Mouse (Mus musculus) R1 (cell line): ENCODE measurements around the gene Npas2.

Experiments
- DNase-seq: peaks from one replicate; pipeline ENCODE4 v3.0.0-alpha.2; 2018; ENCODE audit warnings: low read depth, low spot score

Npas2 gene

GRCm38 (mm10) chr1:39332456-39332855, 138.9 kb downstream of the Npas2 start:
- no peak for DNase-seq

- DNase-seq: peak; percentile 56
These were observed 142.1 kb downstream of the Npas2 start for GRCm38 (mm10) chr1:39335561-39336196.

GRCm38 (mm10) chr1:39336788-39337187, 143.3 kb downstream of the Npas2 start:
- DNase-seq: no peak

GRCm38 (mm10) chr1:39338831-39339230, 145.3 kb downstream of the Npas2 start:
- DNase-seq: no peak

GRCm38 (mm10) chr1:39339455-39339854, 145.9 kb downstream of the Npas2 start:
- DNase-seq: no peak

- no peak for DNase-seq
These were observed 146.6 kb downstream of the Npas2 start for GRCm38 (mm10) chr1:39340156-39340555.

GRCm38 (mm10) chr1:39340647-39341046, 147.1 kb downstream of the Npas2 start:
- peak; percentile 69 for DNase-seq

- DNase-seq: no peak
These were observed 148.3 kb downstream of the Npas2 start for GRCm38 (mm10) chr1:39341807-39342206.

- no peak for DNase-seq
These were observed 149.7 kb downstream of the Npas2 start for GRCm38 (mm10) chr1:39343242-39343641.

- peak; percentile 60 for DNase-seq
These were observed 151.6 kb downstream of the Npas2 start for GRCm38 (mm10) chr1:39344981-39345600.

GRCm38 (mm10) chr1:39349001-39349400, 155.5 kb downstream of the Npas2 start:
- DNase-seq: peak; percentile 58

- DNase-seq: peak; percentile 38
These were observed 155.9 kb downstream of the Npas2 start for GRCm38 (mm10) chr1:39349427-39349826.

GRCm38 (mm10) chr1:39361754-39362514, 168.4 kb downstream of the Npas2 start:
- no peak for DNase-seq

GRCm38 (mm10) chr1:39362515-39362893, 169.0 kb downstream of the Npas2 start:
- DNase-seq: no peak

GRCm38 (mm10) chr1:39365562-39365961, 172.0 kb downstream of the Npas2 start:
- DNase-seq: no peak

- no peak for DNase-seq
These were observed 173.5 kb downstream of the Npas2 start for GRCm38 (mm10) chr1:39367045-39367444.

- peak; percentile 95 for DNase-seq
These were observed 174.2 kb downstream of the Npas2 start, which contains the start of gene Rpl31 for GRCm38 (mm10) chr1:39367601-39368266. TSS of gene Rpl31 (plus strand) at chr1:39367842.

GRCm38 (mm10) chr1:39368267-39368841, 174.8 kb downstream of the Npas2 start:
- no peak for DNase-seq

GRCm38 (mm10) chr1:39370431-39370830, 176.9 kb downstream of the Npas2 start:
- no peak for DNase-seq

GRCm38 (mm10) chr1:39372220-39372843, 178.8 kb downstream of the Npas2 start:
- no peak for DNase-seq

GRCm38 (mm10) chr1:39373378-39373777, 179.8 kb downstream of the Npas2 start:
- DNase-seq: no peak
